Mouse (Mus musculus): Measurements from ENCODE around the gene Ankrd11.

GRCm38 (mm10) chr8:122945775-122946174 is 96.3 kb downstream of the Ankrd11 start:
- no peak for TF ChIP-seq CTCF (IDR thresholded peaks at IDR 0.05)
- no peak for TF ChIP-seq EP300 (IDR thresholded peaks at IDR 0.05)
